Mouse (Mus musculus) embryo, embryonic 10 days (tissue): Measurements from ENCODE around the gene Rapgef4.
A peak's percentile ranks its signal among the peaks of the same experiment; 100 is the strongest.

Experiments
- DNase-seq: peaks from one replicate; pipeline ENCODE4 v3.0.0-alpha.2; 2015; ENCODE audit warnings: low spot score

Rapgef4 gene

GRCm38 (mm10) chr2:72077490-72078139 is 96.6 kb downstream of the Rapgef4 start:
- no peak for DNase-seq

- DNase-seq: no peak
Measured at GRCm38 (mm10) chr2:72078140-72078521, 97.1 kb downstream of the Rapgef4 start.

- no peak for DNase-seq
Measured at GRCm38 (mm10) chr2:72079110-72079509, 98.1 kb downstream of the Rapgef4 start.

GRCm38 (mm10) chr2:72082846-72083245 is 101.8 kb downstream of the Rapgef4 start:
- no peak for DNase-seq

GRCm38 (mm10) chr2:72088886-72089285 is 107.8 kb downstream of the Rapgef4 start:
- no peak for DNase-seq

GRCm38 (mm10) chr2:72090061-72090460 is 109.0 kb downstream of the Rapgef4 start:
- DNase-seq: no peak

- no peak for DNase-seq
Measured at GRCm38 (mm10) chr2:72092046-72092445, 111.0 kb downstream of the Rapgef4 start.

GRCm38 (mm10) chr2:72093402-72094037 is 112.5 kb downstream of the Rapgef4 start:
- no peak for DNase-seq

GRCm38 (mm10) chr2:72094038-72094437 is 113.0 kb downstream of the Rapgef4 start:
- DNase-seq: no peak

GRCm38 (mm10) chr2:72094446-72094845 is 113.4 kb downstream of the Rapgef4 start:
- DNase-seq: no peak

- no peak for DNase-seq
Measured at GRCm38 (mm10) chr2:72095002-72095401, 114.0 kb downstream of the Rapgef4 start.

GRCm38 (mm10) chr2:72096345-72096744 is 115.3 kb downstream of the Rapgef4 start:
- DNase-seq: peak; percentile 58

- no peak for DNase-seq
Measured at GRCm38 (mm10) chr2:72098366-72098765, 117.3 kb downstream of the Rapgef4 start.

- DNase-seq: no peak
Measured at GRCm38 (mm10) chr2:72104604-72105003, 123.6 kb downstream of the Rapgef4 start.

- no peak for DNase-seq
Measured at GRCm38 (mm10) chr2:72107525-72108180, 126.6 kb downstream of the Rapgef4 start.

GRCm38 (mm10) chr2:72108448-72109312 is 127.6 kb downstream of the Rapgef4 start:
- DNase-seq: no peak

GRCm38 (mm10) chr2:72110404-72110803 is 129.4 kb downstream of the Rapgef4 start:
- no peak for DNase-seq

- DNase-seq: no peak
Measured at GRCm38 (mm10) chr2:72113716-72114115, 132.7 kb downstream of the Rapgef4 start.

GRCm38 (mm10) chr2:72114148-72114559 is 133.1 kb downstream of the Rapgef4 start:
- no peak for DNase-seq

- no peak for DNase-seq
Measured at GRCm38 (mm10) chr2:72116103-72116502, 135.1 kb downstream of the Rapgef4 start.

GRCm38 (mm10) chr2:72116698-72117097 is 135.7 kb downstream of the Rapgef4 start:
- no peak for DNase-seq
